Mouse (Mus musculus) CH12.LX (cell line): ENCODE measurements around the gene Blvra.

Source experiments
- BHLHE40 ChIP-seq: IDR thresholded peaks from 2 replicates; pipeline ENCODE4 v1.6.1; 2011; ENCODE audit warnings: mild to moderate bottlenecking, low read depth, low read length, improper control_type of control experiment
- NELFE ChIP-seq: IDR thresholded peaks from 2 replicates; pipeline ENCODE4 v1.6.1; 2011; ENCODE audit warnings: low read depth, low read length, improper control_type of control experiment
- NRF1 ChIP-seq: IDR thresholded peaks from 2 replicates; pipeline ENCODE4 v1.6.1; 2014; ENCODE audit warnings: low read depth, mild to moderate bottlenecking, inconsistent platforms, low read length, improper control_type of control experiment, moderate library complexity
- POLR2A ChIP-seq: IDR thresholded peaks from 2 replicates; pipeline ENCODE4 v1.6.1; 2011; ENCODE audit warnings: low read depth, mild to moderate bottlenecking, improper control_type of control experiment, low read length
- POLR2AphosphoS2 ChIP-seq: IDR thresholded peaks from 2 replicates; pipeline ENCODE4 v1.6.1; 2011; ENCODE audit warnings: low read depth, low read length, improper control_type of control experiment
- TCF12 ChIP-seq: IDR thresholded peaks from 2 replicates; pipeline ENCODE4 v1.6.1; 2014; ENCODE audit warnings: low read depth, mild to moderate bottlenecking, inconsistent platforms, low read length, improper control_type of control experiment
- ZC3H11A ChIP-seq: IDR thresholded peaks from 2 replicates; pipeline ENCODE4 v1.6.1; 2012; ENCODE audit warnings: low read depth, mild to moderate bottlenecking, inconsistent platforms, low read length, improper control_type of control experiment
- ZKSCAN1 ChIP-seq: IDR thresholded peaks from 2 replicates; pipeline ENCODE4 v1.6.1; 2012; ENCODE audit warnings: low read depth, inconsistent platforms, low read length, improper control_type of control experiment, borderline replicate concordance

DNA sequence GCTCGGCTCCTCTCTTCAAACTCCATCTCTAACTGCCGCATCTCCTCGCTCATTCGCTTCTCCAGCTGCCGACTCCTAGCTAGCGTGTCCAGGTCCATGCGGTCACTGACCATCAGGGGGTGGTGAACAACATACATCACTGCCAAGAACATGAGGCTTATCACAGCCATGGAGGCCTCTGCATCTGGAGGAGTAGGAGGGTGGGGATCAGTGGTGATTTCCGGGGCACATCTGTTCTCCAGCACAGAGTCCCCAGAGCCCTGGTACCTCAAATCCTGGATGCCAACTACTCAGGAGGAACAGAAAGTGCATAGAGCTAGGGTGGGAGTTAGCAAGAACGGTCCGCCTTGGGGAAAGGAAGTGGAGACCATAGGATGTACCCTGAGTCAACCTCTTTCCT lies 71.6 kb downstream of the Blvra start:
- TF ChIP-seq ZKSCAN1 = no peak
- no peak for TF ChIP-seq NELFE
- TF ChIP-seq POLR2A = no peak
- TF ChIP-seq BHLHE40 = no peak
- TF ChIP-seq POLR2AphosphoS2 = no peak
- no peak for TF ChIP-seq TCF12
- TF ChIP-seq ZC3H11A = no peak
- TF ChIP-seq NRF1 = no peak
